Mouse (Mus musculus) kidney, embryonic 15.5 days (tissue): ENCODE measurements around the gene Sipa1l3. TPM values are rescaled to one million over a fixed set of nuclear protein-coding genes. Genes with fewer than 3 reads are reported as not detected.

ENCODE experiments used
- ATAC-seq: fragments of 200-750 bp; cut with Nextera tagmentation; replicated peaks from 2 replicates; pipeline ENCODE4 v1.8.0; 2017; ENCODE audit warnings: moderate TSS enrichment; ENCODE audit not compliant: low FRiP score
- H3K27ac ChIP-seq: fragments of 300-500 bp; sonication (generic); 2 replicates; pipeline ENCODE4 v1.5.1; 2015; ENCODE audit warnings: mild to moderate bottlenecking, inconsistent platforms
- H3K27me3 ChIP-seq: fragments of 300-500 bp; sonication (generic); 2 replicates; pipeline ENCODE4 v1.6.1; 2015; ENCODE audit warnings: inconsistent platforms
- H3K36me3 ChIP-seq: fragments of 300-500 bp; sonication (generic); 2 replicates; pipeline ENCODE4 v1.6.1; 2015; ENCODE audit warnings: inconsistent platforms
- H3K4me1 ChIP-seq: fragments of 300-500 bp; sonication (generic); 2 replicates; pipeline ENCODE4 v1.6.1; 2015; ENCODE audit warnings: inconsistent platforms
- H3K4me2 ChIP-seq: fragments of 300-500 bp; sonication (generic); 2 replicates; pipeline ENCODE4 v1.6.1; 2015; ENCODE audit warnings: moderate library complexity, mild to moderate bottlenecking, inconsistent platforms
- H3K4me3 ChIP-seq: fragments of 300-500 bp; sonication (generic); replicated peaks from 2 replicates; pipeline ENCODE4 v1.5.1; 2015; ENCODE audit warnings: mild to moderate bottlenecking, inconsistent platforms
- H3K9ac ChIP-seq: fragments of 300-500 bp; sonication (generic); 2 replicates; pipeline ENCODE4 v1.6.1; 2015; ENCODE audit warnings: mild to moderate bottlenecking, inconsistent platforms
- H3K9me3 ChIP-seq: fragments of 300-500 bp; sonication (generic); replicated peaks from 2 replicates; pipeline ENCODE4 v1.6.1; 2016; ENCODE audit warnings: inconsistent platforms
- WGBS: fragments of 180-500 bp; shearing (Covaris S2); methylation state at CpG from one replicate; pipeline ENCODE4 v1.1.7; 2015; ENCODE audit warnings: mixed read lengths; 5-methylcytosine and 5-hydroxymethylcytosine counted together
- polyA plus RNA-seq: library from polyadenylated mRNA; unstranded; fragments of >200 nt; fragmentation: Nextera tagmentation; extraction: Ambion mirVana; gene quantifications from 2 replicates; pipeline ENCODE4 v1.2.1, GENCODE M21; 2015

The Sipa1l3 gene
- polyA plus RNA-seq, 1 experiment from 2014 or later: 14.4 TPM

DNA sequence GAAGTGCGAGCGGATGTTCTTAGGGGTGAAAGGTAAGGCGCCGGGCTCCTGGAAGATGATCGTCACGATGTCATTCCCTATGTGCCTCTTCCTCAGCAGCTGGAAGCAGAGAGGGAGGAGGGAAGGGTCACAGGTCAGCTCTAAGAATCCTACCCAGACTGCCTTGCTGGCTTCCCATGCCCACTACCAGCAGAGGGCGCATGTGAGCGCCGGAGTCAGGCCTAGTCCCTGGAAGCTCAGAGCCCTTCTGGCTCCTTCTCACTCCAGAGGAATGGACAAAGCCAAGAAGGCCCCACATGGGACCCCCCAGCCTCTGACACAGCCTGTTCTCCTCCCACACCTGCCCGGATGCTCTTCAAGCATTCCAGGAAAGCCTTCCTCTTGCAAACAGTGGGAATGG is 135.2 kb downstream of the Sipa1l3 start:
- WGBS: 24% methylated on average over 10 of the region's 10 CpGs
- peak; percentile 75 for ATAC-seq
- Histone ChIP-seq H3K4me1 (peaks cover 5% of the 10 kb centered on the region; the same call in 1 of the 2 replicates), H3K36me3 (peaks cover 79% of the 10 kb centered on the region), H3K9ac (no peak overlapping the region), H3K4me3 (no peak overlapping the region), H3K9me3 (no peaks in the 10 kb centered on the region), H3K27me3 (no peaks in the 10 kb centered on the region), H3K4me2 (no peak overlapping the region), H3K27ac (no peak overlapping the region)

DNA sequence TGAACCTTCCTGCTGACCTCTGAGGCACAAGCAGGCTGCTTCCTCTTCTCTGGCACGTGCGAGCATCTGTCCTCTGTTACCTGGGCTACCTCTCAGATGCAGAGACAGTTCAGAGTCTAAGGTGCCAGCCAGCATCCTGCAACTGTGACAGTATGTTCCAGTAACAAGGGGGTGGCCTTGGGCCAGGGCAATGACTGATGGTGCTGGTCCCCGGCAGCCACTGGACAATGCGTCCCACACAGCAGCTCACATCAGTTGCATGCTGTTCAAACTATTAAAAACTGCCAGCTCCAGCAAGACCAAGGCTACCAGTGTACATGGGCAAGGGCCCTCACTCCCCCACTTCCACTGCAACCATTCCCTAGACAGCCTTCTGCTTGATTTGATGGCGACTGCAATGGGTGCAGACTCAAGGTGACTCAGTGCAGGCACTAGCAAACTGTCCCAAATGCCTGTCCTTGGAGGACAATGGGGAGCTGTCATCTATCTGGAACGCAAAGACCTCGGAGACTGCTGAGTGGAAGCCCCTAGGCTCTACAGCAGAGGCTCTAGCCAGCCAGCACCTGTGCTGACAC is 136.9 kb downstream of the Sipa1l3 start:
- H3K36me3 ChIP-seq: peaks cover 79% of the 10 kb centered on the region
- 93% methylated on average over 7 of the region's 7 CpGs for WGBS
- ATAC-seq: no peak

GRCm38 (mm10) chr7:29374054-29374453 is 144.4 kb downstream of the Sipa1l3 start:
- H3K4me2 ChIP-seq: no peak overlapping the region
- WGBS: 78% methylated on average over 6 of the region's 6 CpGs
- no peak overlapping the region for H3K9ac ChIP-seq
- no peak for ATAC-seq
- no peaks in the 10 kb centered on the region for H3K9me3 ChIP-seq
- H3K4me1 ChIP-seq: no peaks in the 10 kb centered on the region
- H3K4me3 ChIP-seq: no peak overlapping the region
- H3K27ac ChIP-seq: no peak overlapping the region
- H3K27me3 ChIP-seq: no peaks in the 10 kb centered on the region
- H3K36me3 ChIP-seq: peaks cover 51% of the 10 kb centered on the region

More for the DNA sequence above, 136.9 kb downstream of the Sipa1l3 start:
- no peaks in the 10 kb centered on the region for H3K27me3 ChIP-seq
- no peak overlapping the region for H3K9ac ChIP-seq
- H3K4me2 ChIP-seq: no peak overlapping the region
- H3K4me3 ChIP-seq: no peak overlapping the region
- H3K4me1 ChIP-seq: peaks cover 5% of the 10 kb centered on the region; the same call in 1 of the 2 replicates
- H3K9me3 ChIP-seq: no peaks in the 10 kb centered on the region
- no peak overlapping the region for H3K27ac ChIP-seq

DNA sequence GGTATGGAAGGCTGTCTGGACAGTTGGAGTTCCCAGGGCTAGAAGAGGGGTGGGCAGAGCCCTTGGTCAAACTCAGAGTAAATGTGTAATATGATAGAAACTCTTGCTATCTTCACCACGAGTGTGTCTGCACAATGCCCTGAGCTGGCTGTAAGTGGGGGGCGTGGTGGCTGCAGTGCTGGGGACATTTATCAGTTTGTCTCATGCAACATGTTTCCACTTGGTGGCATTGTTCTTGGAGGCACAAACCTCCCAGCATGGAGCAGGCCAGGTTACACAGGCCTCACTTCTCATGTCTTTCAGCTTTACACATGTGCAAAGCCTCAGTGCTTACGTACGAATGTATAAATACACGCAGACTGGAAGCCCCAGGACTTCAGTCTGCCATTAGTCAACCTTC is 146.3 kb downstream of the Sipa1l3 start:
- Histone ChIP-seq H3K27ac (no peak overlapping the region), H3K9ac (no peak overlapping the region), H3K9me3 (no peaks in the 10 kb centered on the region), H3K4me1 (no peaks in the 10 kb centered on the region), H3K4me2 (no peak overlapping the region), H3K4me3 (no peak overlapping the region), H3K27me3 (no peaks in the 10 kb centered on the region), H3K36me3 (peaks cover 34% of the 10 kb centered on the region)
- 88% methylated on average over 5 of the region's 5 CpGs for WGBS
- no peak for ATAC-seq

- WGBS: 67% methylated on average over 6 of the region's 6 CpGs
- ATAC-seq: no peak
These were observed 148.4 kb downstream of the Sipa1l3 start for GRCm38 (mm10) chr7:29370031-29370430.

GRCm38 (mm10) chr7:29368004-29368320 is 150.5 kb downstream of the Sipa1l3 start:
- 47% methylated on average over 5 of the region's 5 CpGs for WGBS
- Histone ChIP-seq H3K9ac (no peak overlapping the region), H3K27me3 (no peaks in the 10 kb centered on the region), H3K4me2 (no peak overlapping the region), H3K4me3 (no peak overlapping the region), H3K4me1 (no peaks in the 10 kb centered on the region), H3K36me3 (peaks cover 24% of the 10 kb centered on the region), H3K9me3 (no peaks in the 10 kb centered on the region), H3K27ac (no peak overlapping the region)
- ATAC-seq: no peak

More at GRCm38 (mm10) chr7:29370031-29370430, 148.4 kb downstream of the Sipa1l3 start:
- no peak overlapping the region for H3K27ac ChIP-seq
- no peaks in the 10 kb centered on the region for H3K4me1 ChIP-seq
- no peaks in the 10 kb centered on the region for H3K27me3 ChIP-seq
- peaks cover 26% of the 10 kb centered on the region for H3K36me3 ChIP-seq
- H3K4me2 ChIP-seq: no peak overlapping the region
- no peak overlapping the region for H3K4me3 ChIP-seq
- H3K9me3 ChIP-seq: no peaks in the 10 kb centered on the region
- H3K9ac ChIP-seq: no peak overlapping the region

DNA sequence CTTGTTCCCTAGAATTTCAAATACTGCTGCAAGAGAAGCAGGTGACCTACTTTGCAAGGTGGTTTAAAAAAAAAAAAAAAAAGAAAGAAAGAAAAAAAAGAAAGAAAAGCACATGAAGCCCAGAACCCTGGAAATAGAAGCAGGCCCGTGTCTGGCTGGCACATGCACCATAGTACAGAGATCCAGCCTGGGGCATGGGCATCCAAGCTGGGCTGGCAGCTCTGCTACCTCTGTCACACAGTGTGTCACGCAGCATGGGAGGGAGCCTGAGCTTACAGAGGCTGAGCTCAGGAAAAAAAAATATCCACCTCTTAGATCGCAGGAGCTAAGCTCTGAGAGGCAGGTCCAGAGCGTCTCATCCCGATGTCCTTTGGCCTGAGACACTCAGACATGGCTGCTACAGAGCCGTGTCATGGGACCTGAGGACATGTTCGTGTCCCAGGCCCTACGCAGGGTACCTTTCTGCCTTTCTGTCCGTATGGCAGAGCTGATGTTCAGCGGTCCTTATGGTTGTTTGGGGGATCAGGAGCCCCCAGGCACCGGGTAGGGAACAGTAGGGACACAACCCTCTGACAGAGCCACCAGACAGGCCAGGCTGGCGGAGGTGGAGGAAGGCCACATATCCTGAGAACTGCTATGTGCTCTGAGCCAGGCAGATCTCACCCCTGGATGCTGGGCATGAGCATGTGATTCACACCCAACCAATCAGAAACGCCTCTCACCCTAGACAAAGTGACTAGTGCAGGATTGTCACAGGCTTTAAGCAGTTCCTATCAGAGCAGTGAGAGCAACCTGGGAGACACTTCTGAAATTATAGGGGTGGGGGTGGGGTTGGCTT is 151.1 kb downstream of the Sipa1l3 start:
- Histone ChIP-seq H3K4me1 (no peaks in the 10 kb centered on the region), H3K27ac (no peak overlapping the region), H3K4me2 (no peak overlapping the region), H3K9me3 (no peaks in the 10 kb centered on the region), H3K27me3 (no peaks in the 10 kb centered on the region), H3K4me3 (no peak overlapping the region), H3K36me3 (peaks cover 27% of the 10 kb centered on the region), H3K9ac (no peak overlapping the region)
- 82% methylated on average over 13 of the region's 13 CpGs for WGBS
- no peak for ATAC-seq

- Histone ChIP-seq H3K9me3 (no peaks in the 10 kb centered on the region), H3K9ac (no peak overlapping the region), H3K36me3 (peaks cover 36% of the 10 kb centered on the region), H3K27ac (no peak overlapping the region), H3K4me1 (no peaks in the 10 kb centered on the region), H3K4me3 (no peak overlapping the region), H3K27me3 (no peaks in the 10 kb centered on the region), H3K4me2 (no peak overlapping the region)
- no peak for ATAC-seq
- WGBS: 29% methylated on average over 4 of the region's 4 CpGs
These were observed 154.4 kb downstream of the Sipa1l3 start for GRCm38 (mm10) chr7:29364052-29364451.

DNA sequence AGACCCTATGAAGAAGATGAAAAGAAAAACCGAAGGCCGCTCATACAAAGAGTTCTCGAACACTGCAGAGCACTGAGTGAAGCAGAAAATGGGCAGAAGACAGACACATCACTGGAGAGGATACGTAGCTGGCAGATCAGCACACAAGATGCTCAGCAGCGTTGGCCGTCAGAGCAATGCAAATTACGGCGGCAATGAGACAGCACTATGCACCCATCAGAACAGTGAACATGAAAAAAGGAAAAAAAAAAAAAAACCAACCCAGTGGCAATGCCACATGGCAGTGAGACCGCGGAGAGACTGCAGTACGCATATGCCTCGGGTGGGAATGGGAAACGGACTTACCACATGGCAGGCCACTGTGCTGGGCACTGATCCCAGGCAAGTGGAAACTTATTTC is 156.9 kb downstream of the Sipa1l3 start:
- H3K4me2 ChIP-seq: no peak overlapping the region
- no peak overlapping the region for H3K4me3 ChIP-seq
- no peaks in the 10 kb centered on the region for H3K27me3 ChIP-seq
- 95% methylated on average over 13 of the region's 13 CpGs for WGBS
- no peaks in the 10 kb centered on the region for H3K9me3 ChIP-seq
- no peaks in the 10 kb centered on the region for H3K4me1 ChIP-seq
- no peak for ATAC-seq
- no peak overlapping the region for H3K9ac ChIP-seq
- peaks cover 51% of the 10 kb centered on the region for H3K36me3 ChIP-seq
- H3K27ac ChIP-seq: no peak overlapping the region

- ATAC-seq: no peak
- H3K9me3 ChIP-seq: no peaks in the 10 kb centered on the region
- no peak overlapping the region for H3K27ac ChIP-seq
- no peak overlapping the region for H3K4me2 ChIP-seq
- H3K9ac ChIP-seq: no peak overlapping the region
- H3K27me3 ChIP-seq: no peaks in the 10 kb centered on the region
- 83% methylated on average over 8 of the region's 8 CpGs for WGBS
- H3K36me3 ChIP-seq: peaks cover 57% of the 10 kb centered on the region
- H3K4me3 ChIP-seq: no peak overlapping the region
- no peaks in the 10 kb centered on the region for H3K4me1 ChIP-seq
These were observed 163.0 kb downstream of the Sipa1l3 start for GRCm38 (mm10) chr7:29355406-29355805.

DNA sequence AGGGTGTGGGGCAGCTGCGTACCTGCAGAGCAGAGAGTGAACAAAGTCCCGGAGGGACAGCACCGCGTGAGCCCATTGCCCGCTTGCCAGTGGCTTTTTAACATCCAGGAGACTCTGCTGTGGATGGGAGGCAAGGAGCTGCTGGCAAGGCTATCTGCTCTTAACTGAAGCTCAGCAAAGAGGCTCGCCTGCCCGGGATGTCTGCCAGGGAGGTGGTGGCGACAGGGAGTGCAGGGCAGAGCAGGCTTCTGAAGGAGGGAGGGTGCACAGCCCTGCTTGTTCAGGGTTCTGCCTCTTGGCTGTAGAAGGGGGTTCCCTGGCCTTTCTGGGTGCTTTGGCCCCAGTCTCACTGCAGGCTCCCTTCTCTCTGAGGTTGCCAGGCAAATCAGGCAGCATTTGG is 164.3 kb downstream of the Sipa1l3 start:
- Histone ChIP-seq H3K9me3 (no peaks in the 10 kb centered on the region), H3K27ac (no peak overlapping the region), H3K9ac (no peak overlapping the region), H3K36me3 (peaks cover 66% of the 10 kb centered on the region), H3K27me3 (no peaks in the 10 kb centered on the region), H3K4me3 (no peak overlapping the region), H3K4me1 (no peaks in the 10 kb centered on the region), H3K4me2 (no peak overlapping the region)
- ATAC-seq: no peak
- 92% methylated on average over 8 of the region's 8 CpGs for WGBS

- Histone ChIP-seq H3K9me3 (no peaks in the 10 kb centered on the region), H3K27ac (no peak overlapping the region), H3K4me1 (no peaks in the 10 kb centered on the region), H3K27me3 (no peaks in the 10 kb centered on the region), H3K4me2 (no peak overlapping the region), H3K36me3 (peaks cover 72% of the 10 kb centered on the region), H3K4me3 (no peak overlapping the region), H3K9ac (no peak overlapping the region)
- no peak for ATAC-seq
- 90% methylated on average over 8 of the region's 8 CpGs for WGBS
These were observed 166.2 kb downstream of the Sipa1l3 start for GRCm38 (mm10) chr7:29352246-29352645.
